Mouse (Mus musculus) c-Kit-positive CD71-positive TER-119-positive erythroid progenitor cells, embryonic 14.5 days (primary cell): ENCODE results near the gene Mfsd4b3.
A peak's percentile ranks its signal among the peaks of the same experiment; 100 is the strongest.
"Not testable (repeated sequence)": the region's sequence is repeated elsewhere in the genome, so short reads cannot be mapped to it uniquely, and the experiment has no call there.

Experiments
- DNase-seq: peaks from one replicate; pipeline ENCODE4 v3.0.0-alpha.2; 2013; ENCODE audit warnings: low spot score

Gene Mfsd4b3

GRCm38 (mm10) chr10:39924556-39924955 lies 35.4 kb downstream of the Mfsd4b3 start:
- DNase-seq, result not testable (repeated sequence)

GRCm38 (mm10) chr10:39912616-39913015 lies 47.3 kb downstream of the Mfsd4b3 start:
- no peak for DNase-seq

GRCm38 (mm10) chr10:39908768-39909441 lies 51.0 kb downstream of the Mfsd4b3 start:
- DNase-seq, result no peak

GRCm38 (mm10) chr10:39906799-39907658 lies 52.9 kb downstream of the Mfsd4b3 start:
- DNase-seq, result no peak

GRCm38 (mm10) chr10:39904191-39904590 lies 55.8 kb downstream of the Mfsd4b3 start:
- DNase-seq, result no peak

- DNase-seq, result peak; percentile 76
Measured at GRCm38 (mm10) chr10:39898874-39899371, 61.0 kb downstream of the Mfsd4b3 start, which contains the start of gene Mfsd4b4. TSS of gene Mfsd4b4 (minus strand) at chr10:39899238.
